Mouse (Mus musculus) Patski (cell line): Measurements from ENCODE around the gene Tktl2. TPM values are rescaled to one million over a fixed set of nuclear protein-coding genes. Genes with fewer than 3 reads are reported as not detected.
A peak's percentile ranks its signal among the peaks of the same experiment; 100 is the strongest.

Experiments used
- ATAC-seq: fragments of 100-300 bp; one replicate; pipeline ENCODE4 v1.8.0; 2021
- CTCF ChIA-PET: fragments of 350-600 bp; sonication (Branson Sonifier 250); formaldehyde crosslinking; loops from one replicate; lab custom pipeline; 2022; ENCODE audit warnings: inconsistent platforms; lab: Charles Lee
- POLR2A ChIA-PET: fragments of 350-600 bp; sonication (Branson Sonifier 250); formaldehyde crosslinking; loops from one replicate; lab custom pipeline; 2022; ENCODE audit warnings: antibody characterized with exemption, inconsistent platforms; lab: Charles Lee
- DNase-seq: peaks from one replicate; pipeline ENCODE4 v3.0.0-alpha.2; 2011; ENCODE audit warnings: low read depth, low spot score
- H3K27me3 ChIP-seq: fragments of 371-371 bp; one replicate; pipeline ENCODE4 v1.5.1; 2021
- CTCF ChIP-seq: fragments of 100-300 bp; IDR thresholded peaks from one replicate; pipeline ENCODE4 v1.5.1; 2021
- in situ Hi-C: fragments of 300-500 bp; cut with MboI; formaldehyde crosslinking; loops from 3 replicates; pipeline ENCODE4 v1.11.1; 2018; ENCODE audit warnings: low pct_unique_long_range_greater_than_20kb, mixed read lengths
- polyA plus RNA-seq: library from polyadenylated mRNA; unstranded; gene quantifications from one replicate; pipeline ENCODE4 v1.2.3, GENCODE M21; 2021

The Tktl2 gene
- not detected for polyA plus RNA-seq

DNA sequence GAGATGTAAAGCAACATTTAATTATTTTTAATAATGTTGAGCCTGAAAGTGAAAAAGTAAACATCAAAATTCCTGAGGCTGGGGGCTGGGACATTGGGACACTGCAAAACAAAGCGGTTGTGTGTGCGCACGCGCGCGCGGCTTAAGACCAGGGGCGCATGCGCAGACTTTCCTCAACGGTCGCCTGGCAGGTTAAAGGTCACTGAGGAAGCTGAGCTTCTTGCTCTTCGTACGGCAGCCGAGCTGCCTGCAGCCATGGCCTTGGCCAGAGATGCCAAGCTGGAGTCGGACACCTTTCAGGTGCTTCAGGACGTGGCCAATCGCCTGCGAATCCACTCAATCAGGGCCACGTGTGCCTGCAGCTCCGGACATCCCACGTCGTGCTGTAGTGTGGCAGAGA lies at the start of gene Tktl2:
Tktl2 (plus strand) TSS at position 220 of the 400 bp plus-strand sequence.
- peaks cover 31% of the 10 kb centered on the region for H3K27me3 ChIP-seq
- DNase-seq = no peak
- in situ Hi-C loops = no loop called here
- ChIA-PET POLR2A (no interaction called here), CTCF (no interaction called here)
- TF ChIP-seq CTCF = no peak
- ATAC-seq = no peak

DNA sequence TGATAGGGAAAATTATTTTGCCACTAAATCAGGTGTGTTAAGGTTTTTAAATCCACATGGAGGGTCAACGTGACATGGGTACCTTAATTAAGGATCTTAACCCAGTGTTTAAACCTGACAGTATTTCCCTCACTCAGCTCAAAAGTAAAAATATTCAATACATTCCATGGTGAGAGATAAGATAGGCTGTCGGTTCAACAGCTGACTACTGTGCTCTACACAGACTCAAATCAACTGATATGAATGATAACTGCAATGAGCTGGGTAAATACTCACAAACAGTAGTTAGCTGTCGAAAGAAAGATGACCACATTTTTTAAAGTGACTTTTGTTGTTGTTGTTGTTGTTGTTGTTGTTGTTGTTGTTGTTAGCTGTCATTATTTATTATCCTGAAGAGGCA lies 41.7 kb upstream of the Tktl2 start:
- H3K27me3 ChIP-seq = peaks cover 23% of the 10 kb centered on the region
- POLR2A ChIA-PET = no interaction called here
- CTCF ChIA-PET = no interaction called here
- TF ChIP-seq CTCF = no peak
- ATAC-seq = no peak
- in situ Hi-C loops = no loop called here
- DNase-seq = no peak

DNA sequence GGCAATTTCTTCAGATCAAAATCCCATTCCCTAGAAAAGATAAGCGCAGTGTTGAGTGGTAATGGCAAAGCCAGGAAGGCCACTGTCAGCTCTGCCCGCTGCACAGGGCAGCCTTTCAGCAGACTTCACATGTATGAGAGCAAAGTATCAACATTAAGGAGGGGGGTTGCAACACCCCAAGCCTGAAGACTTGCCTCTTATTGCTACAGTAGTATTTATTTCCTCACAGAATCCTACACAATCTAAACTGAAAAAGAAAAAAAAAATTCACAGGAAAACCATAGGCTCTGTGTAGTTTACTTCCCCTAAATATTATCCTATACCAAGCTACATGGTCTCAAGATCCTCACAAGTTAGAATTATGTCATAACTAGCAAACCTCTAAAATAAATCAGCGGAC lies 34.7 kb upstream of the Tktl2 start:
- in situ Hi-C loops = loop anchor here (25.0 kb wide), 1 partner anchor 1740 kb away; the partner anchor contains the start of gene Msmo1
- TF ChIP-seq CTCF = no peak
- no peak for ATAC-seq
- no peak for DNase-seq
- CTCF ChIA-PET = no interaction called here
- H3K27me3 ChIP-seq = no peaks in the 10 kb centered on the region
- POLR2A ChIA-PET = no interaction called here

DNA sequence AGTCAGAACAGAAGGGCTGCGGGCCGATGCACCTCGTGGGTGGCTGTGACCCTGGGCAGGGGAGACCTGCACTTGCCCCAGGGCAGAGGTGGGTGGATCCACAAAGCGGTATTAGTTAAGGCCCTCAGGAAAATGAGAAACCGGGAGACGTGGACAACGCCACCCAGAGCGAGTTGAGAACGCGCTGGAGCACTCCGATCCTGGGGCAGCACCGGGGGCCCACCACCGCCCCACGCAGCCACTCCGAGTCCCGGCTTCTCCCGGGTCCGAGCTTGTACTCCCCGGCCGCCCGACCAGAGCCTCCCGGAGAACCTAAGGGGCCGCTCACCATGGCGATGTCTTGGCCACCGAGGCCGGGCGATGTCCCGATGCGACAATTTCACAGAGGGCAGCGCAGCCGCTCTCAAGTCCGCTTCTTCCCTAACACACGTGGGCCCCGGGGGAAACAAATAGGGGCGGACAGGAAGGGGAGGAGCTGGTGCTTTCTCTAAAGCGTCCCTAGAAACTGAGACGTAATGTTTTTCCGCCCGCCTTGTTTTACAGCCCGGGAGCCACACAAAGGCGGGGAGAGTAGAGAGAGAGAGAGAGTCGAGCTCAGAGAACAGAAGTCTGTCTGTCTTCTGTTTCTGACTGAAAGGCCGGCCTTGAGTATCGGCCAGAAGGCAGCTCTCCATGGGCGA lies 25.3 kb upstream of the Tktl2 start, which contains the start of gene Tma16:
Tma16 (minus strand) TSS at position 447 of the 680 bp plus-strand sequence.
- ATAC-seq (peak; percentile 93), DNase-seq (peak; percentile 37)
- in situ Hi-C loops = loop anchor here (25.0 kb wide), 1 partner anchor 1749 kb away; the partner anchor contains the start of gene Msmo1
- no peak for TF ChIP-seq CTCF
- POLR2A ChIA-PET = no interaction called here
- CTCF ChIA-PET = interaction anchor here (1.1 to 4.3 kb wide), 3 partner anchors 9 to 15 kb away, joined by 3 to 13 read pairs (median 6); no protein-coding TSS in a partner anchor
- peaks cover 8% of the 10 kb centered on the region for H3K27me3 ChIP-seq

DNA sequence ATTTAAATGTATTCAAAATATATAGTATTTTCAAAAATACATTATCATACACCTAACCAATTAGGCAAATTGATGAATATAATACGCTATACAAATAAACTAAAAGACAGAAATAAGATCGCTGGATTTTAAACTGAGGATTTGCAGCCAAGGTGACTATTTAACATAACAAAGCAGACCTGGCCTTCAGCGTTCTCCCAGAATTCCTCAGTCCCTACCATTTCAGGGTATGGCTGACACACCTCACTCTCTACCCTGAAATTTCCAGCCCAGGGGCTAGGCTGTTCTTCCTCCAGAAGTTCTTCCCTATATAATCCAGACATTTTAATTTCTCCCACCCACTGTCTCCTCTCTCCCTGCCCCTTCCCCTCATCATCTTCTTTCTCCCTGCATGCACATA lies 23.0 kb upstream of the Tktl2 start:
- ChIA-PET POLR2A (no interaction called here), CTCF (no interaction called here)
- peaks cover 8% of the 10 kb centered on the region for H3K27me3 ChIP-seq
- ATAC-seq = no peak
- in situ Hi-C loops = loop anchor here (25.0 kb wide), 1 partner anchor 1751 kb away; the partner anchor contains the start of gene Msmo1
- TF ChIP-seq CTCF = no peak
- DNase-seq = no peak

DNA sequence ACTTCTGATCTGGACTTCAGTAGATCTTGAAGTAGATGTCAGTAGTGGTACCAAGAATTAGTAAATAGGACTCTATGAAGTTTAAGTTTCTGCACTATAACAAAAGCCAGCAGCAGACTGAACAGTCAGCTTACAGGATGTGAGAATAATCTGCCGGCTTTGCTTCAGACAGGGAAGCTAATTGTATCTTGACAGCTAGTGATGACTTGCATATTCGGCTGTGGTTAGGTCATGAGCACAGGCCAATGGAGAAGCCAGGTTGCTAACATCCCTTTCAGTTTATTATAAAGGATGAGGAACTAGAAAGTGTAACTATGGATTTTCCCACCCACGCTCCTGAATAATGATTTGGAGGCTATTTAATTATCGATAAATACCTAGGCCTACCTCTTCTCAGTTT lies 20.9 kb upstream of the Tktl2 start:
- ChIA-PET CTCF (no interaction called here), POLR2A (no interaction called here)
- ATAC-seq = no peak

DNA sequence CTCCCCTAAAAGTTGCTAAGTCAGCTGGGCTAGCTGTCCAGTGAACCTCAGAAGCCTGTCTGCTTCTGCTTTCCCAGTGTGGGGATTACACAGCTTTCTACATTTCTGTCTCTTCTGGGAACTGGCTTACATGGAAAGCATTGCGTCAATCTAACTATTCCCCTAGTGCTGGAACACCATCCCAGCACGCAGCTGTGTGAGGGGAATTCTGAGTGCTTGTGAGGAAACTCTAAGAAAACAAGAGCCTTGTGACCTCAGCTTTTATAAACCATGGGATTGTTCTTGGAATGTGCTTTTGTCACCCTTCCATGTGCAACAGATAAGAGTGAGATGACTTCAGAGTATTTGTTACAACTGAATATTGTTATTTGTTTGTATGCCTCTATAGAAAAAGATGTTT lies 17.1 kb upstream of the Tktl2 start:
- in situ Hi-C loops = loop anchor here (25.0 kb wide), 1 partner anchor 1757 kb away; the partner anchor contains the start of gene Msmo1
- DNase-seq = no peak
- peaks cover 11% of the 10 kb centered on the region for H3K27me3 ChIP-seq
- ChIA-PET CTCF (interaction anchor here (1.2 to 3.7 kb wide), 3 partner anchors 9 to 51 kb away, joined by 3 to 11 read pairs (median 6); partner anchors contain the start of gene Tma16), POLR2A (interaction anchor here (0.6 to 0.7 kb wide), 2 partner anchors 15 to 1387 kb away, joined by 4 read pairs; no protein-coding TSS in a partner anchor)
- TF ChIP-seq CTCF = no peak
- ATAC-seq = no peak

More for the DNA sequence above, 20.9 kb upstream of the Tktl2 start:
- no peak for DNase-seq
- H3K27me3 ChIP-seq = peaks cover 8% of the 10 kb centered on the region
- TF ChIP-seq CTCF = no peak
- in situ Hi-C loops = loop anchor here (25.0 kb wide), 1 partner anchor 1753 kb away; the partner anchor contains the start of gene Msmo1

DNA sequence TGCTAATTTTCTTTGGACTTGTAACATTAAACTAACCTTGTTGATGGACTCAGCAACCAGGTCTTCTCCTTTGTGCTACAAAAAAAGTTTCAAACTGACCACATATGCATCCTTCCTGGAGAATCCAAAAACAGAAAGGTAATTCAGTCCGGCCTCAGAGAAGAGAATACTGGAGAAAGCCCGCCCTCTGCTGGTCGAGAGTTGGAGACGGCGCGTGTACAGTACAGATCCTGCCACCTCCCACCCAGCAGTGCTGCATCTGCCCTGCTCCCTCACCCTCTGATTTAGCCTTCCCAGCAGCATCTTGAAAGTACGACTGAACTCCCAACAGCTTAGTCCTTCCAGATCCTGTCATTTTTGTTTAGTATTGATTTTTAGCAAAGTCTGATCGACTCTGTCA lies 15.8 kb upstream of the Tktl2 start:
- ChIA-PET POLR2A (no interaction called here), CTCF (interaction anchor here (1.0 to 3.7 kb wide), 6 partner anchors 10 to 52 kb away, joined by 3 to 11 read pairs (median 5); partner anchors contain the start of gene Tma16)
- ATAC-seq (peak; percentile 82), DNase-seq (no peak)
- H3K27me3 ChIP-seq = peaks cover 12% of the 10 kb centered on the region
- in situ Hi-C loops = loop anchor here (5.0 to 25.0 kb wide), 2 partner anchors 48 to 1758 kb away; partner anchors contain the start of gene Msmo1
- TF ChIP-seq CTCF = peak; percentile 76

DNA sequence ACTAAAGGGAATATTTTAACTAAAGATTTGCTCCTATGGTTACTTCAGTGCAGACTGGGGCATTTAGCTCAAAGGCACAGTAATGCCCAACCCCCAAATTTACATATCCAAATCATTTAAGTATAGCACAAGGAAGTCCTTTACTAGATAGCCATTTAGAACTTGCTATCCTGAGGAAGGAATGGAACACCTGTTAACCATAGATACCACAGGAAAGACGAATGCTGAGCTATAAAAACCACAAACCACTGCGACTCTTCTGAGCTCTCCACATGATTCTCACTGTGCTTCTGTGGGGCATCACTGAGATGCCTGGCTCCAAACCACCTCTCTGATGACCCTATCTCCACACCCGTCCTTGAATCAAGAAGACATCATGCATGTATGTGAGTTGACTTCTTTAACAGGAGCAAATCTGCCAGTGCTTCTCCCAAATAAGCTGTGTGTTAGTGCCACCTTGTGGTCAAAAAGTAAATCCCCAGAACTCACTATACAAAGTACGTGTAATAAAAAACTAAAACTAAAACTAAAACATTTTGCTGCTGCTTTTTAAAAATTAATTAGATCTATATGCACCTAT lies 14.5 kb upstream of the Tktl2 start:
- ChIA-PET POLR2A (no interaction called here), CTCF (interaction anchor here (0.6 to 3.7 kb wide), 12 partner anchors 10 to 1473 kb away, joined by 3 to 24 read pairs (median 4); partner anchors contain the start of gene Tma16)
- peaks cover 21% of the 10 kb centered on the region for H3K27me3 ChIP-seq
- DNase-seq (no peak), ATAC-seq (peak; percentile 71)
- TF ChIP-seq CTCF = peak; percentile 67
- in situ Hi-C loops = loop anchor here (5.0 to 25.0 kb wide), 2 partner anchors 50 to 1760 kb away; partner anchors contain the start of gene Msmo1

DNA sequence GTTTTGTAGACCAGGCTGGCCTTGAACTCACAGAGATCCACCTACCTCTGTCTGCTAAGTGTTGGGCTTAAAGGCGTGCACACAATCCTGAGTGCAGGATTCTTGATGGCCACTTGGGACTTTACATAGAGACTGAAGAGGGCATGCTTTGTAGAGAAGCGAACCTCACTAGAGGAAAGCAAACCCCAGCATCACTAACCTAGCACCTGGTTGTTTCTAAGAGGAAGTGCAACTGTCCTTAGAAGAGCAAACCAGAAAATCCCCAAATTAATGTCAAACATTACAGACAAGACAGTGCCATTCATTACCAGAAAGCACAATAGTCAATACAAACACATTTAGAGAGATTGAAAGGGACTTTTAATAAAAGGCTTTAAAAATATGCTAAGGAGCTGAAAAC lies 8.2 kb upstream of the Tktl2 start:
- ChIA-PET CTCF (no interaction called here), POLR2A (no interaction called here)
- ATAC-seq (no peak), DNase-seq (no peak)
- in situ Hi-C loops = loop anchor here (5.0 kb wide), 1 partner anchor 904 kb away; no protein-coding TSS in a partner anchor
- H3K27me3 ChIP-seq = peaks cover 31% of the 10 kb centered on the region
- TF ChIP-seq CTCF = no peak
